Mouse (Mus musculus) hematopoietic stem cell, adult 5-6 weeks (primary cell): ENCODE measurements around the gene Cdc6. TPM values are rescaled to one million over a fixed set of nuclear protein-coding genes. Genes with fewer than 3 reads are reported as not detected.
"Not testable (repeated sequence)": the region's sequence is repeated elsewhere in the genome, so short reads cannot be mapped to it uniquely, and the experiment has no call there.

Experiments used
- ATAC-seq, 2 experiments: fragments of 125-278 bp in 1 of 2; replicated peaks in 1 of 2; 2 replicates each; pipeline ENCODE4 v1.8.0; 2016 to 2017; ENCODE audit warnings: inconsistent platforms in 2 of 2, mild to moderate bottlenecking in 2 of 2, moderate number of reproducible peaks in 2 of 2, low read depth in 1 of 2, moderate TSS enrichment in 1 of 2; ENCODE audit not compliant: low FRiP score in 2 of 2, poor library complexity in 2 of 2, severe bottlenecking in 2 of 2, insufficient read depth in 1 of 2, low TSS enrichment in 1 of 2
- total RNA-seq: library from RNA; stranded (forward); fragments of 172-1452, 232-1000 nt; gene quantifications from 2 replicates; pipeline ENCODE4 v1.2.3, GENCODE M21; 2017

The Cdc6 gene
- total RNA-seq, 1 experiment from 2014 or later, result 30.6 TPM

- ATAC-seq, result no peak
Measured at GRCm38 (mm10) chr11:98925868-98926311, 18.3 kb downstream of the Cdc6 start.

DNA sequence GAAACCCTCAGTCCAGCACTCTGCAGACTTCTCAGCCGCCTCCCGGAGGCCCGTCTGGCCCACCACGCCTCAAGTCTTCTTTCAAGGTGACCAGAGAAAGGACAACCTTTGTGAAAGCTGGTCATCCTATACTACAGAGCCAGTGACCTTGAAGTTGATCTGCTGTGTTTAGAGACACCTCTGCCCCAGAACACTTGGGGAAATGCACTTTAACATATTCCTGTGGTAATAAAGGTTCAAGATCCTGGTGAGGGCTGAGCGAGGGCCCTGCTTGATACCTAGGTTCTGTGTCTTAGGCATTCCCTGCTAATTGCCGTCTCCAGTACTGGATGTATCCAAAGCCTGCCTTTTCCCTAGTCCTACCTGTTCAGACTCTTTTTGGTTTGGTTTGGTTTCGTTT, 19.0 kb downstream of the Cdc6 start:
- ATAC-seq, result no peak

- no peak; a peak in 2 of 4 replicates for ATAC-seq
Measured at GRCm38 (mm10) chr11:98927438-98928076, 20.0 kb downstream of the Cdc6 start, which contains the start of gene Rara. Gene Rara, plus strand, starts transcription at chr11:98927818.

DNA sequence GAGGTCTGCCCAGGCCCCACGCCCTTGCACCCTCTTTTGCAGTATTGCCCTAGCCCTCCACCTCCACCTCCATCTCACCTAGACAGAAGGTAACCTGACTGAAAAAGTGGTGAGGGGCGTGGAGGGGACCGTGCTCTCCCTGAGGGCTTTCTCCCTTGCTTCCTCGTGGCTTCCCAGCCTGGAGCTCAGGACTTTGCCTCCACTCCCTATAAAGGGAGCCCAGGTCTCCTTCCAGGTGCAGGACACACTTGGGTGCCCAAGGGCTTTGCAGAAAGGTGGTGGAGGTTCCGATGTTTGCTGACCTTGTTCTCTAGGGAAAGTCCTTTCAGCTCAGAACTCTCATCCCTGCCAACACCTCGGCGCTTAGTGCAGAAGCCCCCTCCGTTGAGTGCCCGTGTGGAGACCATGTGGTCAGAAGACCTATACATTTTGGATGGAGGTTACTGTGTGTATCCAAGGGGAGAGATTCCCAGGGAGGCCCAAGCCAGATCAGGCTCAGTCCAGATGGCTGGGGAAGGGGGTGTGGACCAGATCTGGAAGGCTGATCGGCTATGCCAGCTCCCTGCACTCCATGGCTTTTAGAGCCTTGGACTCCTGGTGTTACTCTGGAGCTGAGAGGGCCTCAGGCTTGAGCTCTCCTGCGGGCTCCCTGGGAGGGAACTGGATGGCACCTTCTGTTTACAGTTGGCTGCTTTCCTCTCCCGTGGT, 20.7 kb downstream of the Cdc6 start:
- no peak for ATAC-seq

DNA sequence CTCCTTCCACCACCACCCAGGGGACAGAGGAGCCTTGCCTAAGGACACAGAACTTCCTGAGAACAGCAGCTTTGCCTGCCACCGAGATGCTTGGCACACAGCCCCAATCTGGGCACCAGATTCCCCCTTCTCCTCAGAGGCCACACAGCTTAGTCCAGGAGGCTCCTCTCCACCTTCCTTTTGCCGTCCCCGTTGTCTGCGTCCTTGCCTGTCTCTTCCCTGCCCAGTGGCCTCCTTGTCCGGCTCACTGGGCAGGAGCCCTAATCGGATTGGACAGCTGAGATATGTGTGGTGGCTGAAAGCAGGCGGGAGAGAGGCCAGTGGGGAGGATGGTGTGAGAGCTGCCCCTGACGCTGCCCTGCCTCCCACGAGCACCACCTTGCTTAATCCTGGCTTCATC, 21.9 kb downstream of the Cdc6 start:
- ATAC-seq, result no peak

GRCm38 (mm10) chr11:98930127-98930601, 22.6 kb downstream of the Cdc6 start:
- no peak for ATAC-seq

GRCm38 (mm10) chr11:98930773-98931512, 23.3 kb downstream of the Cdc6 start:
- peak in 1 of 2 experiments; percentile 35; a peak in 2 of 4 replicates for ATAC-seq

DNA sequence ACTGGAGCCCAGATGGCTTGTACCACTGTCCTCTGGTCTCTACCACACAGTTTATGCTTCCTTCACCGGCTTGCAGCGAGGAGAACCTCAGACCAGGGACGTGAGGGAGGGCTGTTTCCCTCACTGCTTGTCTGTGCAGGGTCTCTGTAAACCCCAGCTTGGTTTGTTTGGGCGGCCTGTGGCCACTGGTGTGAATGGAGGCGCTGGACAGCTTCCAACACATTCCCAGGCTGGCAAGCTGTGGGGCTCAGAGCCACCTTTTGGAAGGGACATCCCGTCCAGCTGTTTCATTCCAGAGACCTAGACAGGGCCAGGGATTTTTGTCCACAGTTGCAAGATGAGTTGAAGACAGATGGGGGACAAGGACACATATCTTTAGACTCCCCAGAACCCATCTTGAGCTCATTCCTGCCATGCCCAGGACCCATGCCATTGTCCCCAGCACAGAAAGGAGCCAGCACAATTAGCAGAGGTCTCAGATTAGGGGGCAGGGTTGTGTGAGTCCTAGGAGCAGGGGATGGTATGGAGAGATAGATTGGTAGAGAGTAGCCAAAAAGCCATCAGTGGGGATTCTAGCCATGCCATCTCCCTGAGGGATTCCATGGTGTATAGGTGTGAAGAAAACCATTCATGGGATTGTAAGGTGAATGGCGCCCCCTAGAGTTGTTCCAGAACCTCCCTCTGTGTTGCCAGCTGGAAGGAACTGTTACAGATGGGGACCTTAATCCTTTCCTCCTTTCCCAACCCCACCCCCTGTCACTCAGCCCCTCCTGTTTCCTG, 24.1 kb downstream of the Cdc6 start:
- no peak for ATAC-seq

- no peak for ATAC-seq
Measured at GRCm38 (mm10) chr11:98932293-98933091, 24.9 kb downstream of the Cdc6 start.

DNA sequence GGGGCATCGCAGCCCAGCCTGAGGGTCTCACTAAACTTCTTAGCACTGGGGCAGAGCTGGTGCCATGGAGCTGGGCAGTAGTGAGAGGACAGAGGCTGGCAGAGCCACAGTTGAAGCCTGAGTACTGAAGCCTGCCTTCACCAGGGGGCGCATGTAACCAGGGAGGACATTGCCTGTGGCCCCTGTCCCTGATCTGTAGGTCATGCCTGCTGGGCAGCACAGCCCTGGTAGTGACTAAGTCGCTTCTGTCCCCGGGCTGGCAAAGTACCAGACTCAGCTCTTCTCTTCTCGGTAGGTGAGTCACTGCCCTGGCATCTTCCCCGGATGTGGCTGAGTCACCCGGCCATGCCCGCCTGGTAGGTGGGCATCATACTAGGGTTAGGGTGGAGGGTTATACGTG, 25.6 kb downstream of the Cdc6 start:
- peak in 1 of 2 experiments; percentile 29; a peak in 1 of 4 replicates for ATAC-seq

DNA sequence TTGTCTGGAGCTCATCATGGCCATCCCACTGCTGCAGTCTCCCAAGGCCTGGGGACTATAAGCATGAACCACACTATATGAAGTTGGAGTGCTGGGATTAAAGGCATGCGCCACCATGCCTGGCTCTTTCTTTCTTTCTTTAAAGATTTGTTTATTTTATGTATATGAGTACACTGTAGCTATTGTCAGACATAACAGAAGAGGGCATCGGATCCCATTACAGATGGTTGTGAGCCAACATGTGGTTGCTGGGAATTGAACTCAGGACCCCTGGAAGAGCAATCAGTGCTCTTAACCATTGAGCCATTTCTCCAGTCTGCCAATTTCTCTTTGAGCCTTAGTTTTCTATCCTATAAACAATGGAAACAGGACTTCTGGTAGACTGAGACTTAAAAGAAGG, 26.2 kb downstream of the Cdc6 start:
- ATAC-seq, result not testable (repeated sequence)

DNA sequence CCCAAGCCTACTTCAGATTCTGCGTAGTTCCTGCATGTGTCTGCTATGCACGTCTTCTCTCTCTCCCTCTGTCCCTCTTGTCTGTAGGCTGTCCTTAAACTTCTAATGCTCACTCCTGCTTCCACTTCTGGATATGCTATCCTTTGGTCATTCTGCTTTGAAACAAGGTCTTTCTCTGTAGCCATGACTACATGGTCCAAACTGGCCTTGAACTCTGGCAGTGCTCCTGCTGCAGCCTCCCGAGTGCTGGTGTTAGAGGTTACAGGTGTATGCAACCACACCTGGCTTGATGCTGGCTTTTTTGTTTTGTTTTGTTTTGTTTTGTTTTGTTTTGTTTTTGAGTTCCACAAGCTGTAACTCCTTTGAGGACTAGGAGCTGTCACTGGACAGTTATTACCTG, 26.8 kb downstream of the Cdc6 start:
- no peak for ATAC-seq

GRCm38 (mm10) chr11:98935123-98935522, 27.5 kb downstream of the Cdc6 start:
- no peak for ATAC-seq

DNA sequence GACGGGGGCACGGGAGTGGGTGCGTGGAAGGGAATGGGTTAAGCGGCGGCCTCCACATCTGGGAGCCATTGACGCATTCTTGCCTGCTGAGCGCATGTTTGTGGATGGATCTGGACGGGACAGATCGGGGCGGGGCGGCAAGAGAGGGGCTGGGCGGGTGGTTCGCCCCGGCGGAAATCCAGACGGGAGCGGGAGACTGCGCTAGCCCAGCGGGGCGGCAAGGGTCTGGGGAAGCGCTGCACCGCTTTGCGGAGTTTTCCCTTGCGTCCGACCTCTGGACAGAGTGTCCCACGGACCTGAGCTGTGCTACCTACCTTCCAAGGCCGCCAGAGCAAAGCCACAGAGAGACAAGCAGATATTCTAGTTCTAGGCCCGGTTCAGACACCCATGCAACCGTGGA, 28.6 kb downstream of the Cdc6 start:
- ATAC-seq, result no peak

GRCm38 (mm10) chr11:98936606-98937409, 29.2 kb downstream of the Cdc6 start:
- ATAC-seq, result no peak

GRCm38 (mm10) chr11:98937410-98937913, 29.9 kb downstream of the Cdc6 start:
- ATAC-seq, result peak; percentile 37 to 53
